Mouse (Mus musculus): ENCODE results near the gene Tuft1.
"Not testable (repeated sequence)": the region's sequence is repeated elsewhere in the genome, so short reads cannot be mapped to it uniquely, and the experiment has no call there.

Gene Tuft1

GRCm38 (mm10) chr3:94658740-94659095 is at the start of gene Tuft1:
TSS of gene Tuft1 (minus strand) at chr3:94658872.
- in situ Hi-C loops (cut with MboI; ENCODE audit: low sequenced_read_pairs): not testable (repeated sequence)

GRCm38 (mm10) chr3:94703364-94703763 is 44.7 kb upstream of the Tuft1 start:
- in situ Hi-C loops (cut with MboI; ENCODE audit: low sequenced_read_pairs): not testable (repeated sequence)

GRCm38 (mm10) chr3:94702856-94703255 is 44.2 kb upstream of the Tuft1 start:
- in situ Hi-C loops (cut with MboI; ENCODE audit: low sequenced_read_pairs): no loop called here

- in situ Hi-C loops (cut with MboI; ENCODE audit: low sequenced_read_pairs): not testable (repeated sequence)
Measured at GRCm38 (mm10) chr3:94702163-94702810, 43.6 kb upstream of the Tuft1 start.

GRCm38 (mm10) chr3:94696257-94696656 is 37.6 kb upstream of the Tuft1 start:
- in situ Hi-C loops (cut with MboI; ENCODE audit: low sequenced_read_pairs): not testable (repeated sequence)

- in situ Hi-C loops (cut with MboI; ENCODE audit: low sequenced_read_pairs): not testable (repeated sequence)
Measured at GRCm38 (mm10) chr3:94695591-94695990, 36.9 kb upstream of the Tuft1 start.

- in situ Hi-C loops (cut with MboI; ENCODE audit: low sequenced_read_pairs): not testable (repeated sequence)
Measured at GRCm38 (mm10) chr3:94693874-94694273, 35.2 kb upstream of the Tuft1 start.

- in situ Hi-C loops (cut with MboI; ENCODE audit: low sequenced_read_pairs): no loop called here
Measured at GRCm38 (mm10) chr3:94693329-94693825, 34.7 kb upstream of the Tuft1 start, which contains the start of gene Selenbp2. TSS of gene Selenbp2 (plus strand) at chr3:94693556.

GRCm38 (mm10) chr3:94691694-94692093 is 33.0 kb upstream of the Tuft1 start:
- in situ Hi-C loops (cut with MboI; ENCODE audit: low sequenced_read_pairs): not testable (repeated sequence)

GRCm38 (mm10) chr3:94690616-94691247 is 32.1 kb upstream of the Tuft1 start:
- in situ Hi-C loops (cut with MboI; ENCODE audit: low sequenced_read_pairs): no loop called here

GRCm38 (mm10) chr3:94690162-94690561 is 31.5 kb upstream of the Tuft1 start:
- in situ Hi-C loops (cut with MboI; ENCODE audit: low sequenced_read_pairs): not testable (repeated sequence)

GRCm38 (mm10) chr3:94689195-94689594 is 30.5 kb upstream of the Tuft1 start:
- in situ Hi-C loops (cut with MboI; ENCODE audit: low sequenced_read_pairs): not testable (repeated sequence)

GRCm38 (mm10) chr3:94688698-94689097 is 30.0 kb upstream of the Tuft1 start:
- in situ Hi-C loops (cut with MboI; ENCODE audit: low sequenced_read_pairs): not testable (repeated sequence)

- in situ Hi-C loops (cut with MboI; ENCODE audit: low sequenced_read_pairs): not testable (repeated sequence)
Measured at GRCm38 (mm10) chr3:94685989-94686772, 27.5 kb upstream of the Tuft1 start.

GRCm38 (mm10) chr3:94683646-94684045 is 25.0 kb upstream of the Tuft1 start:
- in situ Hi-C loops (cut with MboI; ENCODE audit: low sequenced_read_pairs): no loop called here

- in situ Hi-C loops (cut with MboI; ENCODE audit: low sequenced_read_pairs): no loop called here
Measured at GRCm38 (mm10) chr3:94680783-94681182, 22.1 kb upstream of the Tuft1 start.

- in situ Hi-C loops (cut with MboI; ENCODE audit: low sequenced_read_pairs): not testable (repeated sequence)
Measured at GRCm38 (mm10) chr3:94680032-94680431, 21.4 kb upstream of the Tuft1 start.

- in situ Hi-C loops (cut with MboI; ENCODE audit: low sequenced_read_pairs): no loop called here
Measured at GRCm38 (mm10) chr3:94679351-94679841, 20.7 kb upstream of the Tuft1 start.

- in situ Hi-C loops (cut with MboI; ENCODE audit: low sequenced_read_pairs): not testable (repeated sequence)
Measured at GRCm38 (mm10) chr3:94675101-94675500, 16.4 kb upstream of the Tuft1 start.

GRCm38 (mm10) chr3:94665896-94666295 is 7.2 kb upstream of the Tuft1 start:
- in situ Hi-C loops (cut with MboI; ENCODE audit: low sequenced_read_pairs): not testable (repeated sequence)

- in situ Hi-C loops (cut with MboI; ENCODE audit: low sequenced_read_pairs): not testable (repeated sequence)
Measured at GRCm38 (mm10) chr3:94665060-94665802, 6.6 kb upstream of the Tuft1 start.
